Mouse (Mus musculus): ENCODE results near the gene Ap1b1.

GRCm38 (mm10) chr11:5000241-5000640, 13.6 kb downstream of the Ap1b1 start:
- TF ChIP-seq CTCF (IDR thresholded peaks at IDR 0.05; ENCODE audit: control insufficient read depth, insufficient read depth, low read length) (no peak), POLR2A (IDR thresholded peaks at IDR 0.05; ENCODE audit: borderline replicate concordance, control insufficient read depth, low read depth, low read length) (no peak)

Data from bone marrow, adult 2 months (tissue).